Mouse (Mus musculus) layer of hippocampus, postnatal 25 days (tissue): Measurements from ENCODE around the gene Slc25a35. TPM values are rescaled to one million over a fixed set of nuclear protein-coding genes. Genes with fewer than 3 reads are reported as not detected.
"Not testable (repeated sequence)": the region's sequence is repeated elsewhere in the genome, so short reads cannot be mapped to it uniquely, and the experiment has no call there.

ENCODE experiments used
- DNase-seq, 2 experiments: peaks; one replicate each; pipeline ENCODE4 v3.0.0; 2022; ENCODE audit warnings: mixed read lengths in 2 of 2, low spot score in 1 of 2; ENCODE audit errors: extremely low spot score in 1 of 2
- microRNA-seq, 2 experiments: library from miRNA; unstranded; fragments of <30 nt; microRNA quantifications; one replicate each; pipeline ENCODE4 v1.2.0; 2021
- total RNA-seq, 2 experiments: library from RNA; stranded (reverse); gene quantifications; 2 replicates each; pipeline ENCODE4 v1.2.3; 2021

Gene Slc25a35
- total RNA-seq, 2 experiments from 2014 or later: 4.4 to 7.6 TPM

- DNase-seq: no peak
Measured at GRCm38 (mm10) chr11:69003592-69003991, 35.7 kb downstream of the Slc25a35 start.

DNA sequence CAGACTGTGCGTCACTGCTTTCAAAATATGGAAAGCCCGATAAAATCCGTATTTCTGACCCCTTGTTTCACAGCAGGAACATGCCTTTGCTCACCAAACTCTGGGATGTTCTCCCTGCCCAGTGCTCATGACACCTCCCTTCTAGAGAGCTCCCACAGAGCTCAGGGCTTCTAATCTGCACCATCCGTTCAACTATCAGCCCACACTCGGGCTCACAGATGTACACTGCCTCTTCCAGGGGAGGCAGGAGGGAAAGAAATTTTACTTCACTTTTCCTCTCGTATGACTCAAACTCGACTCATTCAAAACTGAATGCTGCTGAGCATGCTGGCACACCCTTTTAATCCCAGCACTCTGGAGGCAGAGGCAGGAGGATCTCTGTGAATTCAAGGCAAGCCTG is 37.3 kb downstream of the Slc25a35 start:
- DNase-seq: no peak

DNA sequence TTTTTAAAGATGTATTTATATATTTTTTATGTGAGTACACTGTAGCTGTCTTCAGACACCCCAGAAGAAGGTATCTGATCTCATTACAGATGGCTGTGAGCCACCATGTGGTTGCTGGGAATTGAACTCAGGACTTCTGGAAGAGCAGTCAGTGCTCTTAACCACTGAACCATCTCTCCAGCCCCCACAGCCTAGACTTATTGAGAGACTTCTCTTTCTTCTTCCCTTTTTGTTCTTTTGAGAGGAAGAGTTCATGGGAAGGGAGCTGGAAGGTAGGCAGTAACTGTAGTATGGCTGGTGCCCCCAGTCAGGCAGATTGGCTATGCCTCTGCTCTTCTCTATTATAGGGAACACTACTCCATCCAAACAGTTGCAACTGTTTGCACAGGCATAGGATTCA is 38.6 kb downstream of the Slc25a35 start:
- not testable (repeated sequence) for DNase-seq

- peak; percentile 84 to 87 for DNase-seq
Measured at GRCm38 (mm10) chr11:69008182-69009121, 40.5 kb downstream of the Slc25a35 start, which contains the start of gene Pfas. Gene Pfas, minus strand, starts transcription at chr11:69008460.

GRCm38 (mm10) chr11:69009508-69009907 is 41.6 kb downstream of the Slc25a35 start:
- no peak for DNase-seq

- no peak for DNase-seq
Measured at GRCm38 (mm10) chr11:69010400-69011323, 42.7 kb downstream of the Slc25a35 start.

DNA sequence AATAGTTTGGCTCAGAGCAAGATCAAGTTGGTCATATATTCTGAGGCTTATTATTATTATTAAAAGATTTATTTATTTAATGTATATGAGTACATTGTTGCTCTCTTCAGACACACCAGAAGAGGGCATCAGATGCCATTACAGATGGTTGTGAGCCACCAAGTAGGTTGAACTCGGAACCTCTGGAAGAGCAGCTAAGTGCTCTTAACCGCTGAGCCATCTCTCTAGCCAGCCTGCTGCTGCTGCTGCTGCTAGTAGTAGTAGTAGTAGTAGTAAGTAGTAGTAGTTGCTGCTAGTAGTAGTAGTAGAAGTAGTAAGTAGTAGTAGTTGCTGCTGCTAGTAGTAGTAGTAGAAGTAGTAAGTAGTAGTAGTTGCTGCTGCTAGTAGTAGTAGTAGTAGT is 43.5 kb downstream of the Slc25a35 start:
- DNase-seq: not testable (repeated sequence)

DNA sequence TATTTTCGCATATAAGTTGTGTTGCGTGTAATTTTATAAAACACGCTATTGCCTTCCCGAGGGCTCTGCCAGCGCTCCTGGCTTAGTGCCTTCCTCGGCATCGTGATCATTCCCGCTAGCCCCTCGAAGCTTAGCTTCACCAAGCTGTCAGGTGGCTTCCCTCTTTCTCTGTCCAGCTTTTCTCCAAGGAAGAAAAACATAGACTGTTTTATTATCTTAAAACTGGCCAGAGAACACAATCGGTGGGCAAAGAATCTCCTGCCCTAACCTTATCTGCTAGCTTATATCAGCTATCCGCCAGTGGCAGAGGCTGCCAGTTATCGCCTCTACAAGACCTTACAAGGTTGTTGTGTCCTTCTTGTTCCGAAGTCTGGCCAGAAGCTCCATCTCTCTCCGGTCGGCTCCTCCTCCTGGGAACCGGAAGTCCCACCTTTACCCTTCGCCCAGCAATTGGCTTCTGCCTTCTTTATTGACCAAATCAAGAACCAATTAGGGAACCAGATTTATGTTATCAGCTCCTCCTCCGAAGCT is 44.2 kb downstream of the Slc25a35 start:
- peak; percentile 64 to 72 for DNase-seq

GRCm38 (mm10) chr11:69015644-69016441 is 47.9 kb downstream of the Slc25a35 start, which contains the start of gene Ctc1:
Gene Ctc1, plus strand, starts transcription at chr11:69015911.
- DNase-seq: peak; percentile 79 to 82

GRCm38 (mm10) chr11:69016755-69017154 is 48.8 kb downstream of the Slc25a35 start:
- DNase-seq: no peak

DNA sequence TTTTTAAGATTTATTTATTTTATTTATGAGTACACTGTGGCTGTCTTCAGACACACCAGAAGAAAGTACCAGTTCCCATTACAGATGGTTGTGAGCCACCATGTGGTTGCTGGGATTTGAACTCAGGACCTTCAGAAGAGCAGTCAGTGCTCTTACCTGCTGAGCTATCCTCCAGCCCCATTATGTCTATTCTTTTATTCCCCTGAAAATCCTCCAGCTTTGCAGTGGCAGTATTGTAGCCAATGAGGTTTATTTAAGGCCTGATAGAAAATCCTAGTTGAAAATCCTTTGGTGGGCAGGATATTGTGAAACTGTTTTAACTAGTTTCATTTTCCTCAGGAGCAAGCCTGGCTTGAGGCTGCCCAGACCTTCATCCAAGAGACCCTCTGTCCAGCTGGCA is 52.8 kb downstream of the Slc25a35 start:
- no peak for DNase-seq

Small RNAs within 50 kb of the gene (microRNA-seq; reads per million reads assigned to microRNA genes)
- gene Mir3062: 0.55 to 1.00 reads per million in 2 experiments

Other genes with a start within 250 kb of the Slc25a35 start
- gene Ndel1, start 96.3 kb upstream of the Slc25a35 start, total RNA-seq: 10 to 100 TPM; 88.5 to 90.3 TPM
- not detected for gene Rnf222, start 79.6 kb upstream of the Slc25a35 start, total RNA-seq
- gene Rpl26, start 66.5 kb upstream of the Slc25a35 start, total RNA-seq: 100 to 1,000 TPM; 627 to 764 TPM
- gene Odf4, start 41.0 kb upstream of the Slc25a35 start, total RNA-seq: not detected
- gene Arhgef15, start 10.7 kb upstream of the Slc25a35 start, total RNA-seq: 1 to 10 TPM; 5.8 to 6.9 TPM
- gene Rangrf, start 7.1 kb downstream of the Slc25a35 start, total RNA-seq: 10 to 100 TPM; 15.1 to 18.1 TPM
- gene Pfas, start 40.3 kb downstream of the Slc25a35 start, total RNA-seq: 10 to 100 TPM; 18.9 to 29.3 TPM
- gene Ctc1, start 47.8 kb downstream of the Slc25a35 start, total RNA-seq: 10 to 100 TPM; 35.5 to 36.0 TPM
- gene Aurkb, start 77.5 kb downstream of the Slc25a35 start, total RNA-seq: 1 to 10 TPM in 1 of 2 experiments, under 1 TPM in 1; 0.85 to 1.0 TPM
- gene Borcs6, start 91.6 kb downstream of the Slc25a35 start, total RNA-seq: 10 to 100 TPM; 27.4 to 31.4 TPM
- gene Tmem107, start 102.7 kb downstream of the Slc25a35 start, total RNA-seq: 10 to 100 TPM; 21.1 to 21.6 TPM
- gene Vamp2, start 120.4 kb downstream of the Slc25a35 start, total RNA-seq: 1,000 to 10,000 TPM in 1 of 2 experiments, 100 to 1,000 TPM in 1; 978 to 1,010 TPM
- 10 to 100 TPM; 70.1 to 89.0 TPM for gene Per1, start 127.1 kb downstream of the Slc25a35 start, total RNA-seq
- under 1 TPM; 0.80 to 0.96 TPM for gene Hes7, start 152.3 kb downstream of the Slc25a35 start, total RNA-seq
- gene 9130213A22Rik, start 154.5 kb downstream of the Slc25a35 start, total RNA-seq: under 1 TPM; 0.68 to 0.89 TPM
- gene Aloxe3, start 157.8 kb downstream of the Slc25a35 start, total RNA-seq: 1 to 10 TPM; 5.2 to 6.8 TPM
- gene Alox12b, start 188.9 kb downstream of the Slc25a35 start, total RNA-seq: 1 to 10 TPM; 4.0 to 7.2 TPM
- 1 to 10 TPM; 6.0 to 8.2 TPM for gene Alox8, start 229.7 kb downstream of the Slc25a35 start, total RNA-seq